Mouse (Mus musculus): ENCODE measurements around the gene Cygb.

- TF ChIP-seq CTCF (IDR thresholded peaks at IDR 0.05; ENCODE audit: low read depth) = no peak
- no peak for TF ChIP-seq EP300 (IDR thresholded peaks at IDR 0.05; ENCODE audit: low read depth)
Observed at GRCm38 (mm10) chr11:116619561-116619960, 34.6 kb downstream of the Cygb start.

Data from liver, embryonic 14.5 days (tissue).